Mouse (Mus musculus): ENCODE measurements around the gene Wipf1. TPM values are rescaled to one million over a fixed set of nuclear protein-coding genes. Genes with fewer than 3 reads are reported as not detected.

The Wipf1 gene
- polyA plus RNA-seq, 1 experiment from 2014 or later, result 4.1 TPM

DNA sequence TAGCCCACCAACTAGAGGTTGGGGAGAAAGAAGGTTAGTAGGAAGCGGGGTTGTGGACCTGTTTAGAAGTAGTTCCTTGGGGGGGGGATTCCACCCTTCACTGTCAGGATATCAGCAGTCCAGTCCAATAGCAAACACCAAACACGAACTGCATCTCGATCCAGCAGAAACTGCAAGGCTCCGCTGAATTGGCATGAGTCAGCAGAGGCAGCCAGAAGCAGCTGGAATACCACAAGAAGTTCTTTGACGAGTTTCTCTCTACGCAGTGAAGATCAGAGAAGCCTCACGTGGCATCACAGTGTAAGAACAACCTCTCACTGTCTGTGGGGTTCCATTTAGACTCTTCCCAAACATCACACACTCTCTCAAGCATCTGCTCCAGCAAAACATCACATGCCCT is 124.6 kb downstream of the Wipf1 start:
- H3K36me3 ChIP-seq (ENCODE audit: control insufficient read depth, insufficient read depth), result no peaks in the 10 kb centered on the region
- 65% methylated on average over 7 of the region's 7 CpGs for WGBS (ENCODE audit: insufficient replicate concordance)
- H3K4me1 ChIP-seq (ENCODE audit: control insufficient read depth, low read depth, low read length), result no peaks in the 10 kb centered on the region
- no peaks in the 10 kb centered on the region for H3K9me3 ChIP-seq (replicated peaks; ENCODE audit: control insufficient read depth, low read length)
- no peak overlapping the region for H3K4me2 ChIP-seq (ENCODE audit: low read depth, low read length)
- no peak overlapping the region for H3K27ac ChIP-seq (ENCODE audit: low read length)
- ATAC-seq (ENCODE audit: low read depth), result no peak
- H3K4me3 ChIP-seq (ENCODE audit: low read depth, low read length), result no peak overlapping the region
- no peaks in the 10 kb centered on the region for H3K27me3 ChIP-seq (ENCODE audit: control insufficient read depth, insufficient read depth, low read depth, low read length)
- H3K9ac ChIP-seq (ENCODE audit: low read depth, low read length), result no peak overlapping the region

DNA sequence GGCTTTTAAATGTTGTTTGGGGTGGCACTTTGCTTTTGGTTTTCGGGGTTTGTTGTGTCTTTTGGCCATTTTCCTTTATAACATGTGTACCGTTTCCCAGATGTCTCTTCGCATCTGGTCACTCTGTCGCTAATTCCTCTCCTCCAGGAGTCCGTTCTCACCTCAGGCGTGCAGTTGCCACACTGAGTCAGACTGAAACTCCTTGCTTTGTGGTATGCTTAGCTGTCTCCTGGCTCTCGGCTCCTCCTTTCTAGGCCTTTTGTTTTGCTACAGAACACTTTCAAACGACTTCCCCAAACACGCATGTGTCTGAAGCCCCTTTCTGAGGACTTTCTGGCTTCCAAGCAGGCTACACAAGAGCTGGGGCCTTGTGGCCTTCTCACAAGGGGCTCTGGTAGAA is 125.1 kb downstream of the Wipf1 start:
- no peak overlapping the region for H3K27ac ChIP-seq (ENCODE audit: low read length)
- H3K36me3 ChIP-seq (ENCODE audit: control insufficient read depth, insufficient read depth), result no peaks in the 10 kb centered on the region
- no peak overlapping the region for H3K4me2 ChIP-seq (ENCODE audit: low read depth, low read length)
- WGBS (ENCODE audit: insufficient replicate concordance), result 69% methylated on average over 9 of the region's 9 CpGs
- ATAC-seq (ENCODE audit: low read depth), result no peak
- no peak overlapping the region for H3K9ac ChIP-seq (ENCODE audit: low read depth, low read length)
- H3K9me3 ChIP-seq (replicated peaks; ENCODE audit: control insufficient read depth, low read length), result no peaks in the 10 kb centered on the region
- H3K27me3 ChIP-seq (ENCODE audit: control insufficient read depth, insufficient read depth, low read depth, low read length), result no peaks in the 10 kb centered on the region
- no peaks in the 10 kb centered on the region for H3K4me1 ChIP-seq (ENCODE audit: control insufficient read depth, low read depth, low read length)
- H3K4me3 ChIP-seq (ENCODE audit: low read depth, low read length), result no peak overlapping the region

DNA sequence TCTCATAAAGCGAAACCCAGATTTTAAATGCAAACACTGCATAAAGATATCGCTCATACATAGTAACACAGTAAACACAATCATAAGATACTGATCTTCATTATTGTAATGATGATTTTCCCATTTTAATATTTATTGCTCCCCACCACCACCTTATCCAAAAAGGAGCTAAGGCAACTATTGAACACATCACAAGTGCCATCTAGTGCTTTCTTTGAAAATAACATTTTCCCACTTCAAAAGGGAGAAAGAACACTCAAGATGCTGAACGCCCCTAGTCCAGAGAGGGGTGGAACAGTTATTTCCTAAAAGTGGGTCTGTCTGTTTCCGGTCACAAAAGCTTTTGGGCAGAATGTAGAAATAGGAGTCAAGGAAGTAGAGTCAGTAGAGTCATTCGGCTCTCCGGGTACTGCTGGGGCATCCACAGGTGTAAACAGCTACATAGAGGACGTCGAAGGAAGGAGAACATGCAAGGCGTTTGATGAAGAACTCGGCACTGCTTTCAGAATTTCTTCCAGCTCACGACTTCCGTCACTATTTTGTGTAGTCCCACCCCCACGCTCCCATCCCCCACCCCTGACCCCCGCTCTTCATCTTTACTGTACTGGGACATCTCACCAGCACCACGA is 126.0 kb downstream of the Wipf1 start:
- no peak overlapping the region for H3K4me3 ChIP-seq (ENCODE audit: low read depth, low read length)
- no peaks in the 10 kb centered on the region for H3K36me3 ChIP-seq (ENCODE audit: control insufficient read depth, insufficient read depth)
- H3K27ac ChIP-seq (ENCODE audit: low read length), result no peak overlapping the region
- no peak overlapping the region for H3K4me2 ChIP-seq (ENCODE audit: low read depth, low read length)
- no peaks in the 10 kb centered on the region for H3K4me1 ChIP-seq (ENCODE audit: control insufficient read depth, low read depth, low read length)
- ATAC-seq (ENCODE audit: low read depth), result no peak
- no peaks in the 10 kb centered on the region for H3K9me3 ChIP-seq (replicated peaks; ENCODE audit: control insufficient read depth, low read length)
- WGBS (ENCODE audit: insufficient replicate concordance), result 64% methylated on average over 15 of the region's 15 CpGs
- no peak overlapping the region for H3K9ac ChIP-seq (ENCODE audit: low read depth, low read length)
- H3K27me3 ChIP-seq (ENCODE audit: control insufficient read depth, insufficient read depth, low read depth, low read length), result no peaks in the 10 kb centered on the region

DNA sequence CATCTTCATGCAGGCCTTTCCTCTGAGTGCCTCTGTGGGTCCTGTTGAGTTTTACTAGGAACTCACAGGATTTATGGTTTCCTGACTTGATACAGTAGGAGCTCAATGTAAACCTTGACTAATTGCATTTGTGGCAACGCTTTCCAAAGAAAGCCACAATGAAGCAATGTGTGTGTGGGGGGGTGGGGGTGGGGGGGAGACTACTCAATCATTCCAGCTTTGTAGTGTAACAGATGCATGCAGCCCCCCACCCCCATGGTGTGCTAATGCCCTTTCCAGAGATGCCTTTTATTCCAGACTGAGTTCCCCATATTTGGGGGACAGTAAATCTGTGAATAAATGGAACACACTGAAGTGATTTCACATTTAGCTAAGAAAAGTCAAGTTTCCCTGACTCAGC is 127.8 kb downstream of the Wipf1 start:
- Histone ChIP-seq H3K4me3 (ENCODE audit: low read depth, low read length) (no peak overlapping the region), H3K36me3 (ENCODE audit: control insufficient read depth, insufficient read depth) (no peaks in the 10 kb centered on the region), H3K9ac (ENCODE audit: low read depth, low read length) (no peak overlapping the region), H3K4me2 (ENCODE audit: low read depth, low read length) (no peak overlapping the region), H3K4me1 (ENCODE audit: control insufficient read depth, low read depth, low read length) (no peaks in the 10 kb centered on the region), H3K9me3 (replicated peaks; ENCODE audit: control insufficient read depth, low read length) (no peaks in the 10 kb centered on the region), H3K27me3 (ENCODE audit: control insufficient read depth, insufficient read depth, low read depth, low read length) (no peaks in the 10 kb centered on the region), H3K27ac (ENCODE audit: low read length) (no peak overlapping the region)
- WGBS (ENCODE audit: insufficient replicate concordance), result 17% methylated on average over 1 of the region's 1 CpGs
- ATAC-seq (ENCODE audit: low read depth), result no peak

DNA sequence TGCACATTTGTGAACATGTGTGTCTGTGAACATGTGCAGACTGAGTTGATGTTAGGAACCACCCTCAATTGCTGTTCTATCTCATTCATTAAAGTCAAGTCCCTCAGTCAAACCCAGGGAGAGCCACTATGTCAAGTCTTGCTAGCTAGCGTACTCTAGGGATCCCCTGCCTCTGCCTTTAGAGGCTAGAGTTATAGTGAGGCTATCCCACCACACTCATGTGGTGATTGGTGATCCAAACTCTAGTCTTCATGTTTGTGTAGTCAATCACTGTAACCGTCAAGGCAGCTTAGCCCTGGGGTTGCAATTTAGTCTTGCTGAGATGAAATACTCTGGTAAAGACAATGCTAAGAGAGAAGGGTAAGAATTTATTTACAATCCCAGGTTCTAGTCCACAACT is 132.1 kb downstream of the Wipf1 start:
- Histone ChIP-seq H3K4me2 (ENCODE audit: low read depth, low read length) (no peak overlapping the region), H3K9me3 (replicated peaks; ENCODE audit: control insufficient read depth, low read length) (no peaks in the 10 kb centered on the region), H3K27ac (ENCODE audit: low read length) (no peak overlapping the region), H3K36me3 (ENCODE audit: control insufficient read depth, insufficient read depth) (no peaks in the 10 kb centered on the region), H3K9ac (ENCODE audit: low read depth, low read length) (no peak overlapping the region), H3K27me3 (ENCODE audit: control insufficient read depth, insufficient read depth, low read depth, low read length) (no peaks in the 10 kb centered on the region), H3K4me3 (ENCODE audit: low read depth, low read length) (no peak overlapping the region), H3K4me1 (ENCODE audit: control insufficient read depth, low read depth, low read length) (no peaks in the 10 kb centered on the region)
- WGBS (ENCODE audit: insufficient replicate concordance), result 72% methylated on average over 2 of the region's 2 CpGs
- ATAC-seq (ENCODE audit: low read depth), result no peak

DNA sequence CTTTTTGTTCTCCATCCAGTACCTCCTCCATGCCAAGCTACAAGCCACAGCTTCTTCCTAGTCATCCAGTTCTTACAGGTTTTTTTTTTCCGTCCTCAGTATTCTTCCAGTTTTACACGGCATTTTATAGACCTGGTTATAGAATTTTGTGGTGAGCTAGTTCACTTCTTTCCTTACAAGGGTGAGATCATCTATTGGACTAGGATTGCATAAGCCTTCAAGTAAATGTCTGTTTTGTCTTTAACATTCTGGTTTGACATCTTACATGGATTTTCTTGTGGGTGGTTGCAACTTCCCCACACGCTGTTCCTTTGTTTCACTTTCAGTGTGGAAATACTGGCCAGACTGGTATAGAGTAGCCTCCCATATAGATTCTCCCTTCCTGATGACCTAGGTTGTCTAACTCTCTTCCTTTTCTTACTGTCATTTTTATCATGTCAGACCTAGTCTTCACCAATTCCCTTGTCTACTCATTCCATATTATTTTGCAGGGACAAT is 132.7 kb downstream of the Wipf1 start:
- Histone ChIP-seq H3K4me2 (ENCODE audit: low read depth, low read length) (no peak overlapping the region), H3K4me1 (ENCODE audit: control insufficient read depth, low read depth, low read length) (no peaks in the 10 kb centered on the region), H3K27me3 (ENCODE audit: control insufficient read depth, insufficient read depth, low read depth, low read length) (no peaks in the 10 kb centered on the region), H3K27ac (ENCODE audit: low read length) (no peak overlapping the region), H3K9me3 (replicated peaks; ENCODE audit: control insufficient read depth, low read length) (no peaks in the 10 kb centered on the region), H3K9ac (ENCODE audit: low read depth, low read length) (no peak overlapping the region), H3K4me3 (ENCODE audit: low read depth, low read length) (no peak overlapping the region), H3K36me3 (ENCODE audit: control insufficient read depth, insufficient read depth) (no peaks in the 10 kb centered on the region)
- WGBS (ENCODE audit: insufficient replicate concordance), result 50% methylated on average over 3 of the region's 3 CpGs
- no peak for ATAC-seq (ENCODE audit: low read depth)

DNA sequence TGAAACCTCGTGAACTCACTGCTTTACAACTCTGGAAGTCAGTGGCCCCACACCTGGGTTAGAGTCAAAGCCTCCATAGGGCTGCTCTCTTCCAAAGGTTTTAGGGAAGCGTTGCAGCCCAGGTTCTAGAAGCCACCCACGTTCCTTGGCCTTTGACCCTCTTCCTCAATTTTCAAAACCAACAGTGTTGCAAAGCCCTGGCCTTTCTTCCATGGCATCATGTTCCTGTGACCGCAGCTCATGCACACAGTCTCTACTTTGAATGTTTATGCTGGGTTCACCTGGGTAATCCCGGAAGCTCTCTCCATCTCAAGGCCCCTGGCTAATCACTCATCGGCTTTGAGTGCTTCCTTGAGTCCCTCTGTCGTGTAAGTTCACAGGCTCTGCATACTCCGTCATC is 134.0 kb downstream of the Wipf1 start:
- Histone ChIP-seq H3K27ac (ENCODE audit: low read length) (no peak overlapping the region), H3K4me1 (ENCODE audit: control insufficient read depth, low read depth, low read length) (no peaks in the 10 kb centered on the region), H3K9me3 (replicated peaks; ENCODE audit: control insufficient read depth, low read length) (no peaks in the 10 kb centered on the region), H3K9ac (ENCODE audit: low read depth, low read length) (no peak overlapping the region), H3K4me2 (ENCODE audit: low read depth, low read length) (no peak overlapping the region), H3K36me3 (ENCODE audit: control insufficient read depth, insufficient read depth) (no peaks in the 10 kb centered on the region), H3K4me3 (ENCODE audit: low read depth, low read length) (no peak overlapping the region), H3K27me3 (ENCODE audit: control insufficient read depth, insufficient read depth, low read depth, low read length) (no peaks in the 10 kb centered on the region)
- 67% methylated on average over 8 of the region's 8 CpGs for WGBS (ENCODE audit: insufficient replicate concordance)
- no peak for ATAC-seq (ENCODE audit: low read depth)

DNA sequence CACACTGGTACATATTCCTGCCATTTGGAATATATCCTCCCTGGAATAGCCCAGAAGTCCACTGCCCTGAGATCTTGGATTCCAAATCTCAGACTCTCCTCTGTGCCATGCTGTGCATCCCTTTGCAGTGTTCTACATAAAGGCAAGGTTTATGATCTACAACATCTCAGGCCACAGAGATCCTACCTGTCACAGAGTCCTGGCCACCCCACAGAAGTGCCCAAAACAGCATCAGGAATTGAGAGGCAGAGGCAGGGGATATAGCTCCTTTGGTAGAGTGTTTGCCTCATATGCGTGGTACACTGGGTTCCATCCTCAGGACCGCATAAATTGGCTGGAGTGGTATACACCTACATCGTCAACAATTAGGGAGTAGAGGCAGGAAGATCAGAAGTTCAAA is 135.1 kb downstream of the Wipf1 start:
- Histone ChIP-seq H3K36me3 (ENCODE audit: control insufficient read depth, insufficient read depth) (no peaks in the 10 kb centered on the region), H3K9me3 (replicated peaks; ENCODE audit: control insufficient read depth, low read length) (no peaks in the 10 kb centered on the region), H3K4me1 (ENCODE audit: control insufficient read depth, low read depth, low read length) (no peaks in the 10 kb centered on the region), H3K4me3 (ENCODE audit: low read depth, low read length) (no peak overlapping the region), H3K4me2 (ENCODE audit: low read depth, low read length) (no peak overlapping the region), H3K27ac (ENCODE audit: low read length) (no peak overlapping the region), H3K27me3 (ENCODE audit: control insufficient read depth, insufficient read depth, low read depth, low read length) (no peaks in the 10 kb centered on the region), H3K9ac (ENCODE audit: low read depth, low read length) (no peak overlapping the region)
- ATAC-seq (ENCODE audit: low read depth), result no peak
- 64% methylated on average over 3 of the region's 3 CpGs for WGBS (ENCODE audit: insufficient replicate concordance)

DNA sequence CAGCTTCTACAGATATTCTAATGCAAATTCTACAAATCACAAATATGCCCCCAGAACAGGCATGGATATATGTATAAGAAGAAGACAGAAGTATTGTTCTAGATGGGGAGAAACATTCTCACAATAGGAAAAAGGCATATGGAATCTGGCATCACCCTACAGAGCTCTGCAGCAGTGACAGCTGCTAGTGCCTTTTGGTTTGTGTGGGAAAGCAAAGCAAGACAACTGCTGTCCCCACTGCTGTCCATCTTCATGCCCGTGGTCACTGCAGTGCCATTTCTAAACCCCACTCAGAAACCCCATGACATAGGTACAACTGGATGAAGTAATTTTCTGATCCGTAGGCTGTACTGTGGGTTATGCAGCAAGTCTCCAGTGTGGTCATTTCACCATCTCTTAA is 136.8 kb downstream of the Wipf1 start:
- no peaks in the 10 kb centered on the region for H3K27me3 ChIP-seq (ENCODE audit: control insufficient read depth, insufficient read depth, low read depth, low read length)
- H3K36me3 ChIP-seq (ENCODE audit: control insufficient read depth, insufficient read depth), result no peaks in the 10 kb centered on the region
- H3K4me2 ChIP-seq (ENCODE audit: low read depth, low read length), result no peak overlapping the region
- WGBS (ENCODE audit: insufficient replicate concordance), result 64% methylated on average over 2 of the region's 2 CpGs
- H3K4me1 ChIP-seq (ENCODE audit: control insufficient read depth, low read depth, low read length), result no peaks in the 10 kb centered on the region
- no peak overlapping the region for H3K9ac ChIP-seq (ENCODE audit: low read depth, low read length)
- H3K9me3 ChIP-seq (replicated peaks; ENCODE audit: control insufficient read depth, low read length), result no peaks in the 10 kb centered on the region
- ATAC-seq (ENCODE audit: low read depth), result no peak
- no peak overlapping the region for H3K27ac ChIP-seq (ENCODE audit: low read length)
- H3K4me3 ChIP-seq (ENCODE audit: low read depth, low read length), result no peak overlapping the region

Data from liver, embryonic 16.5 days (tissue).